Mouse (Mus musculus) hindbrain, postnatal 0 days (tissue): Measurements from ENCODE around the gene Ms4a4d. TPM values are rescaled to one million over a fixed set of nuclear protein-coding genes. Genes with fewer than 3 reads are reported as not detected.
"Not testable (repeated sequence)": the region's sequence is repeated elsewhere in the genome, so short reads cannot be mapped to it uniquely, and the experiment has no call there.

Experiments
- ATAC-seq: fragments of 200-750 bp; cut with Nextera tagmentation; 2 replicates; pipeline ENCODE4 v1.8.0; 2017; ENCODE audit warnings: mild to moderate bottlenecking, moderate TSS enrichment, moderate library complexity
- DNase-seq: peaks from one replicate; pipeline ENCODE4 v3.0.0-alpha.2; 2015; ENCODE audit warnings: low spot score
- H3K27ac ChIP-seq: fragments of 300-500 bp; sonication (generic); 2 replicates; pipeline ENCODE4 v1.5.1; 2014; ENCODE audit warnings: mild to moderate bottlenecking
- H3K27me3 ChIP-seq: fragments of 300-500 bp; sonication (generic); 2 replicates; pipeline ENCODE4 v1.6.1; 2014; ENCODE audit warnings: low read length, mixed read lengths; ENCODE audit not compliant: insufficient read depth
- H3K36me3 ChIP-seq: fragments of 300-500 bp; sonication (generic); 2 replicates; pipeline ENCODE4 v1.6.1; 2014; ENCODE audit warnings: low read length, mixed read lengths; ENCODE audit not compliant: insufficient read depth
- H3K4me1 ChIP-seq: fragments of 300-500 bp; sonication (generic); 2 replicates; pipeline ENCODE4 v1.6.1; 2014; ENCODE audit warnings: antibody characterized with exemption, low read length, mixed read lengths; ENCODE audit not compliant: insufficient read depth
- H3K4me2 ChIP-seq: fragments of 300-500 bp; sonication (generic); 2 replicates; pipeline ENCODE4 v1.6.1; 2014; ENCODE audit warnings: low read depth, mild to moderate bottlenecking, low read length, moderate library complexity, mixed read lengths
- H3K4me3 ChIP-seq: fragments of 300-500 bp; sonication (generic); 2 replicates; pipeline ENCODE4 v1.5.1; 2014; ENCODE audit warnings: low read length
- H3K9ac ChIP-seq: fragments of 300-500 bp; sonication (generic); replicated peaks from 2 replicates; pipeline ENCODE4 v1.6.1; 2014; ENCODE audit warnings: mild to moderate bottlenecking, low read length, moderate library complexity, mixed read lengths
- H3K9me3 ChIP-seq: fragments of 300-500 bp; sonication (generic); 2 replicates; pipeline ENCODE4 v1.6.1; 2016; ENCODE audit warnings: low read length, mixed read lengths
- CTCF ChIP-seq: IDR thresholded peaks from 2 replicates; pipeline ENCODE4 v1.5.1; 2016; ENCODE audit warnings: antibody characterized with exemption, control low read depth, low read depth
- WGBS: fragments of 180-500 bp; shearing (Covaris S2); extraction: QIAGEN DNeasy Blood & Tissue Kit; methylation state at CpG from one replicate; pipeline ENCODE4 v1.1.7; 2014; 5-methylcytosine and 5-hydroxymethylcytosine counted together
- polyA plus RNA-seq: library from polyadenylated mRNA; unstranded; fragments of >200 nt; fragmentation: Nextera tagmentation; extraction: Ambion mirVana; gene quantifications from 2 replicates; pipeline ENCODE4 v1.2.1, GENCODE M21; 2015
- total RNA-seq: library from RNA; depleted of rRNA; stranded (reverse); fragments of >200 nt; gene quantifications from 2 replicates; pipeline ENCODE4 v1.2.3, GENCODE M21; 2014

The Ms4a4d gene
- total and polyA plus RNA-seq, 2 experiments from 2014 or later, result not detected

DNA sequence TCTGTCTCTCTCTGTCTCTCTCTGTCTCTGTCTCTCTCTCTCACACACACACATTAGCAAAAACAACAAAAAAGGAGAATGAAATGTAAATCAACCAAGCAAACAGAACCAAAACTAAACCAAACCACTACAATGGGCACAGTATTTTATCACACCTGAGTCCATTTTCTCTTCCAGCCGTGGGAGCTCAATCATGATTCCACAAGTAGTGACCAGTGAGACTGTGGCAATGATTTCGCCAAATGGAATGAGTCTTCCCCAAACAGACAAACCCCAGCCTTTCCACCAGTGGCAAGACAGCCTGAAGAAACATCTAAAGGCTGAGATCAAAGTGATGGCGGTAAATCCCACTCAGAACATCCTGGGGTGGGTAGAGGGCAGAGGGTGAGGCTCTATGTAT, 16.5 kb upstream of the Ms4a4d start:
- no peak for DNase-seq
- no peak for ATAC-seq

DNA sequence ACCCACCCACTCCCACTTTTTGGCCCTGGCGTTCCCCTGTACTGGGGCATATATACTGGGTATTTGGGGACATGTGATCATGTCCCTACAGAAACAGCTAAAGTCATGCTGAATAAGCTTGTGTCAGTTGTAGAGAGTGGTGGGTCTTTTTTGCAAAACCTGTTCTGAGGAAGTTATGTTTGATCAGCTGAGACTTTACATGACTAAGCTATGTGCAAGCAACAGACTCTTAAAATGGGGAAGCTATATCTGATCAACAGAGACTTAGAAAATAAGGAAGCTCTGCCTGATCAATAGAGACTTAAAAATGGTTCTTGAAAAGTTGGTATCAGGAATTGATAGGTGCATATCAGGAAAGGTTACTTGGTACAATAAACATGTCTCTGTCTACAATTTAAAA, 3.2 kb upstream of the Ms4a4d start:
- no peak overlapping the region for H3K4me2 ChIP-seq
- no peaks in the 10 kb centered on the region for H3K27me3 ChIP-seq
- ATAC-seq (no peak), DNase-seq (no peak)
- H3K36me3 ChIP-seq, result no peaks in the 10 kb centered on the region
- H3K9me3 ChIP-seq, result no peaks in the 10 kb centered on the region
- no peak overlapping the region for H3K4me3 ChIP-seq
- H3K9ac ChIP-seq, result no peak overlapping the region
- WGBS, result 77% methylated on average over 1 of the region's 1 CpGs
- no peak overlapping the region for H3K27ac ChIP-seq
- TF ChIP-seq CTCF, result no peak
- H3K4me1 ChIP-seq, result no peaks in the 10 kb centered on the region

More for the DNA sequence above, 16.5 kb upstream of the Ms4a4d start:
- H3K4me3 ChIP-seq, result no peak overlapping the region
- no peak overlapping the region for H3K9ac ChIP-seq
- H3K9me3 ChIP-seq, result no peaks in the 10 kb centered on the region
- no peak for TF ChIP-seq CTCF
- H3K36me3 ChIP-seq, result no peaks in the 10 kb centered on the region
- no peaks in the 10 kb centered on the region for H3K27me3 ChIP-seq
- H3K4me2 ChIP-seq, result no peak overlapping the region
- no peaks in the 10 kb centered on the region for H3K4me1 ChIP-seq
- 86% methylated on average over 3 of the region's 3 CpGs for WGBS
- no peak overlapping the region for H3K27ac ChIP-seq

- TF ChIP-seq CTCF, result no peak
- Histone ChIP-seq H3K9ac (no peak overlapping the region), H3K27me3 (no peaks in the 10 kb centered on the region), H3K9me3 (no peaks in the 10 kb centered on the region), H3K27ac (no peak overlapping the region), H3K36me3 (no peaks in the 10 kb centered on the region), H3K4me3 (no peak overlapping the region), H3K4me2 (no peak overlapping the region), H3K4me1 (no peaks in the 10 kb centered on the region)
- 54% methylated on average over 2 of the region's 2 CpGs for WGBS
- DNase-seq, result no peak
- ATAC-seq, result no peak
These were observed 2.6 kb upstream of the Ms4a4d start for GRCm38 (mm10) chr19:11533888-11534445.

DNA sequence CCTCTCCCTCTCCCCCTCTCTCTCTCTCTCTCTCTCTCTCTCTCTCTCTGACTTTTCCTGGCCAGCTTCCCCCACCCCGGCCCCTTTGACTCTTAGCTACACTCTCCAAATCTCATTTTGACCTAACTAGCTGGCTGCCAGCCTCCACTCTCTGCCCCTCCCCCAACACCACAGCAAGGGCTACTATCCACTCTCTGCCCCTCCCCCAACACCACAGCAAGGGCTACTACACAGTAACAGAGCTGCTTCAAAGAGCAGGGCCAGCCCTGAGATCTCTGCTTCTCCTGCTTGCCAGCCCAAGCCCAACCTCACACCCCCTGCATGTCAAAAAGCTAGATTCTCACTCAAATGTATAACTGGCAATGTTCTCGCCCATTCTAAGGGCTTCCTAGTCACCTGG, 735 bp downstream of the Ms4a4d start:
- TF ChIP-seq CTCF, result no peak
- 26% methylated on average over 2 of the region's 2 CpGs for WGBS
- H3K36me3 ChIP-seq, result no peaks in the 10 kb centered on the region

DNA sequence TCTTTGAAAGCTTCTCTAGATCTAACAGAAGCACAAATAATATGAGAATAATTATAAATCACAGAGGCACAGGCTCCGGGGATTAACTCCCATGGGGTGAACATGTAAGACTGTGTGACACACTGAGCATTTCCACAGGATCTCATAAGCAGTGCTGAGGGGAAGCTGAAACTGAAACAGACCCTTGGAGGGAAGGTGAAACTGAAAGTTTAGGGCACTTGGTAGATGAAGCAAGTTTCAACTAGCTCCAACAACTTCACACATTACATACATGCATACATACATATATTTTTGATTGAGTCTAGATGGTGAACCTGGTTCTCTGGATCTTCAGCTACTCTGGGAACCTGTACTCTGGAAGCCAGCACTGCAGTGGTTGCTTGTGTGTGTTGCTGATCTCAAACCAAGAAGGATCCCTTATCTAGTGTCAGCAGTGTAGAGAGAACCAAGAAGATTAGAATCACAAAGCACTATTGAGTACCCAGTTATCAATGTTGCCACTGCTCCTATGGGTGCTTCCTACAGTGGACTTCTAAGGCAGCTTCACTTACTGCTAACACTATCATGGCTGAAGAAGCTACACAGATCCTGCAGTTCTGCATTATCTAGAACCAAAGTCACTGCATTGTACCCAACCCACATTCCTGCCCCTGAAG, 3.7 kb downstream of the Ms4a4d start:
- not testable (repeated sequence) for ATAC-seq, H3K4me3 ChIP-seq

More for the DNA sequence above, 735 bp downstream of the Ms4a4d start:
- Histone ChIP-seq H3K4me2 (no peak overlapping the region), H3K4me1 (no peaks in the 10 kb centered on the region), H3K9me3 (no peaks in the 10 kb centered on the region), H3K4me3 (no peak overlapping the region), H3K9ac (no peak overlapping the region), H3K27me3 (no peaks in the 10 kb centered on the region), H3K27ac (no peak overlapping the region)
- no peak for DNase-seq
- ATAC-seq, result no peak

DNA sequence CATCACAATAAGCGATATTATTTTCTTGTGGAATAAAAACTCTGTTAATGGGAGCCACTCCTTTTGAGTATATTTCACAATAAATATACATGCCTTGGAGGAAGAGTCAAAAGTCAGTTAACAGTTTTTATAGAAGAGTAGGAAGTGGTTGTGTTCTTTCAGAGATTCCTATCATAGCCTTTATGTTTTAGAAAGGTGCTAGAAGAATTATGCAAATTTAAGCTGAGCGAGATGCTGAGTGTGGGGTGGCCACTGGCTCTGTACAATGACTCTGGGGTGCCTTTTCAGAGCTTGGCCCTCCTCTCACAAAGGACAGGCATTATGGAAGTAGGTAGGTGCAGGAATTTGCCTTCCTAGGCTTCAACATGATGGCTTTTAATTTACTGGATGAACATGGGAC, 7.8 kb downstream of the Ms4a4d start:
- not testable (repeated sequence) for DNase-seq, ATAC-seq, H3K9ac ChIP-seq, H3K4me2 ChIP-seq, H3K9me3 ChIP-seq, H3K27me3 ChIP-seq, H3K36me3 ChIP-seq, H3K4me3 ChIP-seq, H3K4me1 ChIP-seq, H3K27ac ChIP-seq
- 87% methylated on average over 2 of the region's 2 CpGs for WGBS

More for the DNA sequence above, 3.7 kb downstream of the Ms4a4d start:
- not testable (repeated sequence) for H3K27me3 ChIP-seq, H3K36me3 ChIP-seq, H3K9me3 ChIP-seq, DNase-seq, H3K27ac ChIP-seq, H3K4me2 ChIP-seq, H3K9ac ChIP-seq, H3K4me1 ChIP-seq
- WGBS, result 91% methylated on average over 1 of the region's 1 CpGs

GRCm38 (mm10) chr19:11547911-11548310, 11.3 kb downstream of the Ms4a4d start:
- TF ChIP-seq CTCF, result no peak
- Histone ChIP-seq H3K9me3 (no peaks in the 10 kb centered on the region), H3K4me2 (no peak overlapping the region), H3K9ac (no peak overlapping the region), H3K27me3 (no peaks in the 10 kb centered on the region), H3K36me3 (no peaks in the 10 kb centered on the region), H3K27ac (no peak overlapping the region), H3K4me3 (no peak overlapping the region), H3K4me1 (no peaks in the 10 kb centered on the region)
- no peak for DNase-seq
- ATAC-seq, result no peak
